Mouse (Mus musculus): ENCODE measurements around the gene Rexo1. TPM values are rescaled to one million over a fixed set of nuclear protein-coding genes. Genes with fewer than 3 reads are reported as not detected.

Gene Rexo1
- polyA plus RNA-seq, 1 experiment from 2014 or later: 23.5 TPM

GRCm38 (mm10) chr10:80604988-80605387 lies 43.6 kb upstream of the Rexo1 start:
- WGBS: 74% methylated on average over 2 of the region's 2 CpGs
- no peaks in the 10 kb centered on the region for H3K27me3 ChIP-seq (ENCODE audit: control insufficient read depth, insufficient read depth, low read length)
- H3K4me2 ChIP-seq: no peak overlapping the region
- no peak overlapping the region for H3K4me3 ChIP-seq (ENCODE audit: low read depth, low read length)
- H3K27ac ChIP-seq (ENCODE audit: low read depth, low read length): no peak overlapping the region
- peaks cover 17% of the 10 kb centered on the region for H3K36me3 ChIP-seq (ENCODE audit: control insufficient read depth, insufficient read depth, low read length)
- no peaks in the 10 kb centered on the region for H3K9me3 ChIP-seq (ENCODE audit: control insufficient read depth, low read length)
- DNase-seq (ENCODE audit: low spot score, missing footprints) (peak; percentile 61), ATAC-seq (ENCODE audit: low FRiP score) (no peak)
- peaks cover 14% of the 10 kb centered on the region for H3K4me1 ChIP-seq (ENCODE audit: control insufficient read depth, insufficient read depth, low read length)
- H3K9ac ChIP-seq (ENCODE audit: low read length): no peak overlapping the region

GRCm38 (mm10) chr10:80604001-80604509 lies 42.7 kb upstream of the Rexo1 start:
- 88% methylated on average over 7 of the region's 7 CpGs for WGBS
- no peaks in the 10 kb centered on the region for H3K27me3 ChIP-seq (ENCODE audit: control insufficient read depth, insufficient read depth, low read length)
- H3K9ac ChIP-seq (ENCODE audit: low read length): peak overlapping the region; percentile 61
- no peak overlapping the region for H3K27ac ChIP-seq (ENCODE audit: low read depth, low read length)
- ATAC-seq (ENCODE audit: low FRiP score) (no peak), DNase-seq (ENCODE audit: low spot score, missing footprints) (no peak)
- H3K4me3 ChIP-seq (ENCODE audit: low read depth, low read length): peak overlapping the region; percentile 65
- H3K9me3 ChIP-seq (ENCODE audit: control insufficient read depth, low read length): no peaks in the 10 kb centered on the region
- H3K4me2 ChIP-seq: peak overlapping the region; percentile 69
- H3K4me1 ChIP-seq (ENCODE audit: control insufficient read depth, insufficient read depth, low read length): peaks cover 14% of the 10 kb centered on the region
- H3K36me3 ChIP-seq (ENCODE audit: control insufficient read depth, insufficient read depth, low read length): peaks cover 17% of the 10 kb centered on the region

- H3K27me3 ChIP-seq (ENCODE audit: control insufficient read depth, insufficient read depth, low read length): no peaks in the 10 kb centered on the region
- peak overlapping the region; percentile 55; the same call in 1 of the 2 replicates for H3K27ac ChIP-seq (ENCODE audit: low read depth, low read length)
- peaks cover 14% of the 10 kb centered on the region for H3K4me1 ChIP-seq (ENCODE audit: control insufficient read depth, insufficient read depth, low read length)
- ATAC-seq (ENCODE audit: low FRiP score): 0 out of 2 replicates have a peak, but pooled peaks have one; percentile 4
- 35% methylated on average over 7 of the region's 7 CpGs for WGBS
- peak overlapping the region; percentile 69 for H3K4me2 ChIP-seq
- peak overlapping the region; percentile 65 for H3K4me3 ChIP-seq (ENCODE audit: low read depth, low read length)
- H3K36me3 ChIP-seq (ENCODE audit: control insufficient read depth, insufficient read depth, low read length): peaks cover 15% of the 10 kb centered on the region
- H3K9me3 ChIP-seq (ENCODE audit: control insufficient read depth, low read length): no peaks in the 10 kb centered on the region
- DNase-seq (ENCODE audit: low spot score, missing footprints): no peak
- H3K9ac ChIP-seq (ENCODE audit: low read length): peak overlapping the region; percentile 61
Measured at GRCm38 (mm10) chr10:80603364-80603763, 42.0 kb upstream of the Rexo1 start.

GRCm38 (mm10) chr10:80602698-80603325 lies 41.5 kb upstream of the Rexo1 start, which contains the start of the genes Scamp4 and Adat3:
Scamp4 (plus strand) TSS chr10:80602872.
Adat3 (plus strand) TSS chr10:80602880.
- Histone ChIP-seq H3K4me3 (ENCODE audit: low read depth, low read length) (peak within 1 kb of the TSS; percentile 65), H3K4me1 (ENCODE audit: control insufficient read depth, insufficient read depth, low read length) (peaks cover 14% of the 10 kb centered on the region), H3K36me3 (ENCODE audit: control insufficient read depth, insufficient read depth, low read length) (peaks cover 13% of the 10 kb centered on the region), H3K9ac (ENCODE audit: low read length) (peak within 1 kb of the TSS; percentile 61), H3K27ac (ENCODE audit: low read depth, low read length) (peak within 1 kb of the TSS; percentile 55; the same call in 1 of the 2 replicates), H3K9me3 (ENCODE audit: control insufficient read depth, low read length) (no peaks in the 10 kb centered on the region), H3K27me3 (ENCODE audit: control insufficient read depth, insufficient read depth, low read length) (no peaks in the 10 kb centered on the region), H3K4me2 (peak within 1 kb of the TSS; percentile 69)
- ATAC-seq (ENCODE audit: low FRiP score): peak; percentile 96
- DNase-seq (ENCODE audit: low spot score, missing footprints): peak; percentile 99
- WGBS: under 1% methylated on average over 54 of the region's 54 CpGs

- Histone ChIP-seq H3K27ac (ENCODE audit: low read depth, low read length) (no peak overlapping the region), H3K4me1 (ENCODE audit: control insufficient read depth, insufficient read depth, low read length) (no peaks in the 10 kb centered on the region), H3K36me3 (ENCODE audit: control insufficient read depth, insufficient read depth, low read length) (no peaks in the 10 kb centered on the region), H3K9ac (ENCODE audit: low read length) (no peak overlapping the region), H3K27me3 (ENCODE audit: control insufficient read depth, insufficient read depth, low read length) (no peaks in the 10 kb centered on the region), H3K9me3 (ENCODE audit: control insufficient read depth, low read length) (no peaks in the 10 kb centered on the region), H3K4me2 (no peak overlapping the region), H3K4me3 (ENCODE audit: low read depth, low read length) (no peak overlapping the region)
- no peak for DNase-seq (ENCODE audit: low spot score, missing footprints)
- 42% methylated on average over 4 of the region's 4 CpGs for WGBS
- ATAC-seq (ENCODE audit: low FRiP score): no peak
Measured at GRCm38 (mm10) chr10:80596318-80596717, 35.0 kb upstream of the Rexo1 start.

- no peaks in the 10 kb centered on the region; the same call in 1 of the 2 replicates for H3K36me3 ChIP-seq (ENCODE audit: control insufficient read depth, insufficient read depth, low read length)
- H3K27me3 ChIP-seq (ENCODE audit: control insufficient read depth, insufficient read depth, low read length): no peaks in the 10 kb centered on the region
- no peak within 1 kb of the TSS; the same call in 1 of the 2 replicates for H3K27ac ChIP-seq (ENCODE audit: low read depth, low read length)
- peak within 1 kb of the TSS; percentile 95 for H3K4me3 ChIP-seq (ENCODE audit: low read depth, low read length)
- peak within 1 kb of the TSS; percentile 89 for H3K9ac ChIP-seq (ENCODE audit: low read length)
- H3K9me3 ChIP-seq (ENCODE audit: control insufficient read depth, low read length): no peaks in the 10 kb centered on the region
- H3K4me1 ChIP-seq (ENCODE audit: control insufficient read depth, insufficient read depth, low read length): peaks cover 17% of the 10 kb centered on the region
- WGBS: under 1% methylated on average over 73 of the region's 73 CpGs
- peak within 1 kb of the TSS; percentile 97 for H3K4me2 ChIP-seq
- ATAC-seq (ENCODE audit: low FRiP score): peak; percentile 98
- peak; percentile 99 for DNase-seq (ENCODE audit: low spot score, missing footprints)
Measured at GRCm38 (mm10) chr10:80589879-80590854, 28.8 kb upstream of the Rexo1 start, which contains the start of gene Abhd17a. Abhd17a (minus strand) TSS chr10:80590341.

- peak overlapping the region; percentile 89 for H3K9ac ChIP-seq (ENCODE audit: low read length)
- DNase-seq (ENCODE audit: low spot score, missing footprints) (no peak), ATAC-seq (ENCODE audit: low FRiP score) (no peak)
- no peaks in the 10 kb centered on the region; the same call in 1 of the 2 replicates for H3K36me3 ChIP-seq (ENCODE audit: control insufficient read depth, insufficient read depth, low read length)
- peak overlapping the region; percentile 97 for H3K4me2 ChIP-seq
- H3K27ac ChIP-seq (ENCODE audit: low read depth, low read length): no peak overlapping the region
- H3K27me3 ChIP-seq (ENCODE audit: control insufficient read depth, insufficient read depth, low read length): no peaks in the 10 kb centered on the region
- 21% methylated on average over 12 of the region's 12 CpGs for WGBS
- H3K9me3 ChIP-seq (ENCODE audit: control insufficient read depth, low read length): no peaks in the 10 kb centered on the region
- peaks cover 17% of the 10 kb centered on the region for H3K4me1 ChIP-seq (ENCODE audit: control insufficient read depth, insufficient read depth, low read length)
- peak overlapping the region; percentile 95 for H3K4me3 ChIP-seq (ENCODE audit: low read depth, low read length)
Measured at GRCm38 (mm10) chr10:80589127-80589878, 27.9 kb upstream of the Rexo1 start.

- WGBS: 35% methylated on average over 4 of the region's 4 CpGs
- Histone ChIP-seq H3K4me3 (ENCODE audit: low read depth, low read length) (no peak overlapping the region), H3K4me2 (no peak overlapping the region), H3K9me3 (ENCODE audit: control insufficient read depth, low read length) (no peaks in the 10 kb centered on the region), H3K36me3 (ENCODE audit: control insufficient read depth, insufficient read depth, low read length) (no peaks in the 10 kb centered on the region; the same call in none of the 2 replicates), H3K27ac (ENCODE audit: low read depth, low read length) (peak overlapping the region; percentile 27; the same call in 1 of the 2 replicates), H3K27me3 (ENCODE audit: control insufficient read depth, insufficient read depth, low read length) (no peaks in the 10 kb centered on the region), H3K4me1 (ENCODE audit: control insufficient read depth, insufficient read depth, low read length) (peaks cover 17% of the 10 kb centered on the region), H3K9ac (ENCODE audit: low read length) (peak overlapping the region; percentile 14; the same call in 1 of the 2 replicates)
- DNase-seq (ENCODE audit: low spot score, missing footprints) (no peak), ATAC-seq (ENCODE audit: low FRiP score) (no peak)
Measured at GRCm38 (mm10) chr10:80587305-80587657, 25.9 kb upstream of the Rexo1 start.
